Mouse (Mus musculus) cerebellum, postnatal 10 days (tissue): ENCODE results near the gene Atrnl1.
A peak's percentile ranks its signal among the peaks of the same experiment; 100 is the strongest.

Experiments
- DNase-seq, 2 experiments: peaks; one replicate each; pipeline ENCODE4 v3.0.0; 2021; ENCODE audit warnings: mixed read lengths in 2 of 2

The Atrnl1 gene

DNA sequence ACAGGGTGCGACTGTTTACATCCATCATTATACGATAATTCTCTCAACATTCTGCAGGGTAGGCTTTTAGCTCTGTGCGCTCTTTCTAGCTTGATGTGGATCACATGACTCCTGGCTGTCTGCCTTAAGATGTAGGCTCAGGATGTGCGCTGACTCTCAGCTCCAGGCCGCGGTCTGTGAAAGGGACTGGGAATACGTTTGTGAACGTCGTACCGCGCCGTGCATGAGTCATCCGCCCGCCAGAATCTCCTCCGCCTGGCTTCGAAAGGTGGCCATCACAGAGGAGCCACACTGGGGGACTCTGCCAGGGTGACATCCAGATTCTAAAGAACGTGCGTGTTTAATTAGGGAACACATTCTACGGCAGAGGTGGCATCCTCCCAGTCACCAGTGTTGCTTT lies 471.9 kb downstream of the Atrnl1 start:
- no peak for DNase-seq

DNA sequence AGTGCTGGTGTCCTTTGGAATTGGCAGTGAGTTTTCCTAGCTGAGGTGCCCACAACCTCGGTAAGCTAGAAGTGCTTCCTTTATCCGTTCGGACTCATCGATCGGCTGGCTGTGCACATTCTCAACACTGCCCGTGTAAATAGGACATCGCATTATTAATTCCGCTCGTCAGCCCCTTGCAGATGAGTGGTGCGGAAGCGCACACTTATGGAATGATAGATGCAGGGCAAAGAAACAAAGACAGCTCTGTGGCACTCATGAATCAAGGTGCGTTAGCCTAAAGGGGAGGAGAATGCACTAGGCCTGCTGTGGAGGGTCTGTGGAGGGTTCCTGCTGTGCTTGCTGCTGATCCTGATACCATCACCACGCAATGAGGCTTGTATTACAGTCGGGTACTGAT lies 474.0 kb downstream of the Atrnl1 start:
- no peak for DNase-seq

DNA sequence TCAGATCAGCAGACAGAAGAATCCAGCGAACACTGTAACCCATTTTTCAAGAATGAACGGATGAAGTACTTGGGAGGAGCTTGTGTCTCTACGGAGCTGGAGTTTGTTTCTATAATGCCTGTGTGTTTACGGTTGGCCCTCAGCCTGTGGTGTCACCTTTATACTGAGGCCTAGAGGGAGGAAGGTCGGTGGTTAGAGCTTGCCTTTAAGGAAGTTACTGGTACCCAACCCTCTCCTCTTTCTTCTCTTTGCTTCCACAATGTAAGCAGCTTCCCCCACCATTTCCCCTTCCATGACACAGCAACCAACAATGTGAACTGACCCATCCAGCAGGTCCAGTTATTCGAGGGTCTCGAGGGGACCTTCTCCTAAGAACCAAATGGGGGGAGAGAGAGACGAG lies 475.9 kb downstream of the Atrnl1 start:
- DNase-seq, result no peak

DNA sequence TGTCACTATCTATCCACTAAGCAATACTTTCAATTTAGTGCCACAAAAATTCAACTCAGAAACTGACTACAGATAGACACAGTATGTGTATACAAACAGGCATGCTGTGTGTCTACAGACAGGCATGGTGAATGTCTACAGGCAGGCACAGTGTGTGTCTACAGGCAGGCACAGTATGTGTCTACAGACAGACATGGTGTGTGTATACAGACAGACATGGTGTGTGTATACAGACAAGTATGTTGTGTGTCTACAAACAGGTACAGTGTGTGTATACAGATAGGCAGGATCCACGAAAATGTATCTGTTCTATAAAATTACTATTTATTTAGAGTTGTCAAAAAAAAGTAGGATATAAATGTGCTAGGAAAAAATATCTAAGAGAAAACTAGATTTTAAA lies 477.1 kb downstream of the Atrnl1 start:
- DNase-seq, result no peak

DNA sequence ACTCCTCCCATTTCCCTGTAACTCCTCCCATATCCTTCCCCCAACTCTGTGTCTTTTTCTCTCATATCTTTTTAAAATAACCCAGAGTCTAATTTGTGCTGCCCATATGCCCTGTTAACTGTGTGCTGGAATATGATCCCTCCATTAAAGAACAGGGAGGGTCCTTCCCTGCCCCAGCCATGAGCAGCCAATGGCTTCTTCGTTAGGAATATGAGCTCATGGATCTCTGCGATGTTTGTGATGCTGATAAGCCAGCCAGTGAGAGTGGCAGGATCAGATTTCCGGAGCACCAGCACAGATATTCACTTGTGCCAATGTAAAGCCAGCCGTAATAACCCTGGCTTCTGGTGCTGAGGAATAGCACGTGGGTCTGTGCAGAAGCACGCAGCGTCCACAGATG lies 477.6 kb downstream of the Atrnl1 start:
- DNase-seq, result no peak

DNA sequence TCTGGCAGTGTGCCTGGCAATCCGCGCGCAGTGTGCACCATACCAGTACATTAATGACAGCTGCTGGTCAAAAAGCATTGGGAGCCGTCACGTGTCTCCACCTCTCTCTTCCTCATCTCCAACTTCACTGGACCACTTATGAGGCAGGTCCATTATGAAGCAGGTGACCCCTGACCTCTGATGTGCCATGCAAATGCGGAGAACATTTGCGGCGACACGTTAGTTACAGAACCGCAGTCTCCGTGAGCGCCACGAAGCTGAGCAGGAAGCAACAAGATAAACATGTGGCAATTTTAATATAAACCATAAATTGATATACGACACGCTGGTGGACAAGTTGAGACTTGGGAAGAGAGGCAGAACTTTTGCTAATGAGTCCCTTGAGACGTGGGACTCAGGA lies 481.1 kb downstream of the Atrnl1 start:
- DNase-seq, result no peak

DNA sequence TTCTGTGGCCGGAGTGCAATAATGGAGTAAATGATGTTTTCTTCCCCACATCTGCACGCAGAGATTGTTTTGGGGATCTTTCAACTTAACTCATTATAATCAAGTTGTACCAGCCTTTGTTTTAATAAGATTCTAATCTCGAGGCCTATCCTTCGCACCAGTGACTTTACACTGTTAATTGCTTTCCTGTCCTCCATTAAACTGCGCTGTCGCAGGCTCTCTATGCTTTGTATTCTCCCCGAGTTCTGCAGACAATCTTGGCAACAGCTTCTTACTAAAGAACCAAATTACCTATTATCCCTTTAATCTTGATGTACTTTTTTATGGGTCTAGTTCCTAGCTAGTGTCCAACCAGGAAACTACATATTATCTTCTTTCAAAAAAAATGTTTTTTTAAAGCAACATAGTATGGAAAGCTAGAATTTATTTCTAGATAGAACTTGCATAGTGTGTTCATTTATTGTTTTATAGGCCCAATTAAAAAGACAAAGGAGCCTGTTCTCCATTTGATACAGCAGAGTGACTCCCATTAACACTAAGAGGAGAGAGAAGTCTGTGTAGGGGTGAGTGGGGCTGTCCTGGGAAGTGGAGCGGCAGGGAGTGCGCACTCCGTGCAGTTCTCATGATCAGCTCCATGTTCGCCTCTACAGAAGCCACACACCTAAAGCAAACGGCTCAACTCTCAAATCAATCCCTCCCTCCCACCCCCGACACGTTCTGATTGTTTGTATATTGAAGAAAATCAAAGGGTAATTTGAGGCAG lies 484.1 kb downstream of the Atrnl1 start:
- DNase-seq, result no peak

DNA sequence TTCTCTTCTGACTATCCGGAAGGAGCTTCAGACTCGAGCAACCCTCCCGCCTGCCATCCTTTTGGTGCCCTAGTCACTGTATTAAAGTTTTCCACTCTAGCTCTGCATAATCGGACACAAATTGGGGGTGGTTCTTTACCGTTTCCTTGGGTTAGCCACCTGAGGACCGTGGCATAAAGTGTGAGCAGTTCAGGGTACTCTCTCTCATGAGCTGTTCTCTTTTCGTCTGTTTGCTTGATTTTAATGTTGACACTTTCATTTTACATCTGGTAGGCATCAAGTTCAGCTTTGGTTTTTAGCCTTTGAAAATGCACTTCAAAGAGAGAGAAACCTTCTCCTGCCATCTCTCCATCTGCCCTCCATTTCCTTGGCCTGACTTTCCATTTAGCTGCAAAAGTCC lies 484.9 kb downstream of the Atrnl1 start:
- no peak for DNase-seq

DNA sequence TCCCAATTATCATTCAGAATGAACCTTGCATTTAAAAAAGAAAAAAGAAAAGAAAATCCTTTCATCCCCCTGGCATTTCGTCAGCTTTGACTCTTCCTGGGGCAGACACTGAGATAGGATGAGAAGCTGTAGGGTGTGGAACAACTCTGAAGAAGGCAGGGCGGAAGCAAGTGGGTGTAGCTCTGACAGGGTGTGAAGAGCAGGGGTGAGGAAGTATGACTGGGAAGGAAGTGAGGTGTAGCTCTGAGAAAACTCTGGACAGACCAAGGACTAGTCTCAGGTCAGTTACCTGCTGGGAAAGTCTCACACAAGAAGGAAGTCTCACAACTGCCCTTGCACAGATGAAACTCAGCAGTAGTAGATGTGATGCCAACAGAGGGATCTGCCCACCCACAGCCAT lies 486.4 kb downstream of the Atrnl1 start:
- DNase-seq, result no peak

DNA sequence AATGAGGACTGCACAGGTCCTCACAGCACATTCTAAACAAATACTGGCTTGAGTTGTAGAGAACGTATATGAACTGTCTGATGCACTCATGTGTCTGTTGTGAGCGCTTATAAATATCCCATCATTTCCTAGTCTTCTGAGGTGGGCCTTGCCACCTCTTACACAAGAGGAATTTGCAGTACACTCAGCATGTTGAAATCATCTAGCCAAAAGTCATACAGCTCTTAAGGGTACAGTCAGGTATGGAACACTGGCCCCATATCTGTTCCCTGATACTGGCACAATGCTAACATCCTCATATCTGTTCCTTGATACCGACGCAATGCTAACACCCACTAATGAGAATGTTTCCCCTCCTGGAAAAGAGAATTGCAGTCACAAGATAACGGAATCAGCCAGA lies 488.7 kb downstream of the Atrnl1 start:
- no peak for DNase-seq

DNA sequence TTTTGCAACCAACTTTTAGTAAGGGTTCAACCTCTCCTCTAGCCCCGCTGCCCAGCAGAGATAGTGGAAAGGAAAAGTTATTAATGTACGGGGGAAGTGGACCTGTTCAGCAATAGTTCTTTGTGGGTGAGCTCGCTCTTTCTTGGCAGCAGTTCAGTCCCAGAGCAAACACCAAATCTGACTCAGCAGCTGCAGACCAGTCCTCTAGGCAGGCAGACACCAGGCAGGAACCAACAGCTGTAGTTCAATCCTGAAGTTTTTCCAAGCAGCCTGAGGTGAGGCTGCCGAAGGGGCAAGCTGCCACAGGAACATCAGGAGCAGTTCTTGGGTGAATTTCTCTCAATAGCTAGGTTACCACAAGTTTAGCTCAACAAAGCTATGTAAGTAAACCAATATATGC lies 489.5 kb downstream of the Atrnl1 start:
- no peak for DNase-seq

DNA sequence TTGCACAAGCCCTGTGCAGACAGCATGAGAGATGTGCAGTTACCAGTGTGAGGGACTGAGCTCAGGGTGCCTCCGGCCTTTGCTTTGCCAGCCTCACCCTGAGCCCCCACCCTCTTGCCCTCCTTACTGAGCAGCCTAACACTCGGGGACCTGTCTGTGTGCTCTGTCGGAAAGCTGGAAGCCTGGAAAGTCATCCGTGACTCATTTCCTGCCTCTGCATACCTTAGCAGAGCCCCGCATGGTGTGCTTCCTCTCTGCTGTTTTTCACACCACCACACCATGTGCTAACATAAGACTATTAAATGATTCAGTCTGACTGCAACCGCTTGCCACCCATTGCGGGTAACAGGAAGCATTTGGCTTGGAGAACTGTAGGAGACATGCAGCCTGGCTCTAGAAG lies 493.7 kb downstream of the Atrnl1 start:
- peak in 1 of 2 experiments; percentile 16 for DNase-seq

DNA sequence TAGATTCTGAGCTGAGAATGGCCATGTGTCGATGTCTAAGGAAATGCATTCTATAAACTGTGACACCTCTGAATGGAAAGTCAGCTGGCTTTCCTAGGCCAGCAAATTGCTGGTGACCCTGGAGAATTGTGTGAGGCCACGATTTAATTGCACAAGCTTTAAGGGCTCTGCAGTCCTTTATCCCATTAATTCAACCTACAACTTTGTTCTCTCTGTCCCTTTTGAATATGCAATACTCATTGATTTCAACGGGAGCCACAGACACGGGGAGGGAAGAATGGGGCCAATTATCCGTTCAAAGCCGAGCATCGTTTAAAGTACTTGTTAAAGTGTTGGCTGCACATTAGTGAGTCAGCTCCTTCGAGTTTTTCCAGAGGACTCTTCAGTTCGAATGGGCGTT lies 496.8 kb downstream of the Atrnl1 start:
- no peak for DNase-seq

DNA sequence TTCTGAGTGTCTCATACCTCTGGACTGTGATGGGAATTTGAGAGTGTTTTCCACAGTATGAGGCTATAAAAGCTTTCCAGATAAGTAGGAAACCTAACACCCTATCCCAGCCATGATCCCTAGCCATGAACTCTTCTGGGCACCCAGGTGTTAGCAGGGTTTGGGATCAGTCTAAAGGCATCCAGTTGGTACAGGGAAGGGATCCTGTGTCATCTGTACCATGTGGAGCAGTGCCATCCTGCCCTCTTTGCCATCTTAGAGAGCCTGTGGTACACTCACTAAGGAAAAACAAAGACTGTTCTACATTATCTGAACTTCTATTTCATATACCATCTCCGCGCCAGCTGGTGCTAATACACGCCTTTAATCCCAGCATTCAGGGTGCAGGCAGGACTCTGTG lies 499.7 kb downstream of the Atrnl1 start:
- DNase-seq, result no peak

DNA sequence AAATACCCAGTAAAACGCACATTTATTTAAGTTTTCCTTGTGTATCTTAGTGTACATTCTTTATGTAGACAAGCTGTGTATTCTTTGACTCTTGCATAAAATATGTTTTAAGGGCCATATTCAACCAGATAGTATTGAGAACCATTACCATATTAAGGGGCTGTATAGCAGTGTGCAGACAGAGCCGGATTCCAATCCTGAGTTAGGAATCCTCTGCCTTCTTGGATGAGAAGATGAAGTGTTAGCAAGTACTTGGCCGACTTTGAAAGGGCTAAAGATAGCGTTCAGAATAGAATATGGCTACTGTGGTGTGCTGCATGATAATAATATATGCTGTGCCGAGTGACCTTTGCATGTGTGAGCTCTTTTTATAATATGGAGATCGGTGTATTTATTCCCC lies 500.5 kb downstream of the Atrnl1 start:
- no peak for DNase-seq

DNA sequence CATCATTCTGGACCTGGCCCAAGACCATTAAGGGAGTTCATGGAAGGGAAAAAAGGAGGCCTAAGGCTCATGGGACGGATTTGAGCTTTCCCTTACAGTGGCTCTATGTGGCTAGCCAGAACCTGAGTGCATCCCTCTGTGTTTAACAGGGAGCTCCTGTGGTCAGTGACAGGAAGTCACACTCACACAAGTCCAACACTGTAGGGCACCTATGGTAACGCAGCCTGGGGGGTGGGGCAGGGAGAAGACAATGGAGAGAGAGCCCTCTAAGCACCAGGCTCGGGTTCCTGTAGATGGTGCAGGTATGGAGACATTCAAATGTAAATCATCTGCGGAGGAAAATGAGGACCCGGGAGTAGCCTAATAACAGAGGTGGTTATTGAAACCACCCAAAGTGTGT lies 501.3 kb downstream of the Atrnl1 start:
- no peak for DNase-seq

DNA sequence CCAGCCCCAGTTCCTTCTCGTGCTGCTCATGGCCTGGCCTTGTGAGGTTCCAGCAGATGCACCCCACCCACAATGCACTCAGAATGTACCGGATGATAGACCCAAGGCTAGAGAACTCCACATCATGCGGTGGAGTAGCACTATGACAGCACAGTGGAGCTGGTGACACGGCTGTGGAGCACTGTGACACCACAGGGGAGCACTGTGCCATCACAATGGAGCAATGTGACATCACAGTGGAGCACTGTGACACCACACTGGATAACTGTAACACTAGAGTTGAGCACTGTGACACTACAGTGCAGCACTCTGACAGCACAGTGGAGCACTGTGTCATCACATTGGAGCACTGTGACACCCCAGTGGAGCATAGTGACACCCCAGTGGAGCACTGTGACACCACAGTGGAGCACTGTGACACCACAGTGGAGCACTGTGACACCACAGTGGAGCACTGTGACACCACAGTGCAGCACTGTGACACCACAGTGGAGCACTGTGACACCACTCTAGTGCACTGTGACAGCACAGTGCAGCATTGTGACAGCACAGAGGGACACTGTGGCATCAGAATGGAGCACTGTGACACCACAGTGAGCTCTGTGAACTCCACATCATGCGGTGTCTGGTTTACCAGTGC lies 502.4 kb downstream of the Atrnl1 start:
- DNase-seq, result no peak

DNA sequence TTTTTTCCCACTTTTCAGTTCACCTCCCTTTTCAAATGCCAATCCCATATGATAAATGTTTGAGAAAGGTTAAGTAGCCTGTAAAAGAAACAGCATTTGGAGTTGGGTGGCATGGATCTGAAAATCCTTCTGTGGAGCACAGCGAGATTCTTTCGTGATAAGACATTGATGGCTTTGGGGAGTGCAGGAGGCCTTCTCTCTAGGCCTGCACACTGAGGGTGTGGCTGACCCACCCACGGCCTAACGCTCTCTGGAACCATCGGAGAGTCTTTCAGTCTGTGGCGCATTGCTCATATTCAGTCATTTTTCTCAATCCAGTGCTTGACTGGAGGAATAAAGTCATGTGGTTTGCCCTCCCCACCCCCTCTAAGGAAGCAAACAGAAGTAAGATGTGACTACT lies 506.8 kb downstream of the Atrnl1 start:
- peak; percentile 17 to 20 for DNase-seq

DNA sequence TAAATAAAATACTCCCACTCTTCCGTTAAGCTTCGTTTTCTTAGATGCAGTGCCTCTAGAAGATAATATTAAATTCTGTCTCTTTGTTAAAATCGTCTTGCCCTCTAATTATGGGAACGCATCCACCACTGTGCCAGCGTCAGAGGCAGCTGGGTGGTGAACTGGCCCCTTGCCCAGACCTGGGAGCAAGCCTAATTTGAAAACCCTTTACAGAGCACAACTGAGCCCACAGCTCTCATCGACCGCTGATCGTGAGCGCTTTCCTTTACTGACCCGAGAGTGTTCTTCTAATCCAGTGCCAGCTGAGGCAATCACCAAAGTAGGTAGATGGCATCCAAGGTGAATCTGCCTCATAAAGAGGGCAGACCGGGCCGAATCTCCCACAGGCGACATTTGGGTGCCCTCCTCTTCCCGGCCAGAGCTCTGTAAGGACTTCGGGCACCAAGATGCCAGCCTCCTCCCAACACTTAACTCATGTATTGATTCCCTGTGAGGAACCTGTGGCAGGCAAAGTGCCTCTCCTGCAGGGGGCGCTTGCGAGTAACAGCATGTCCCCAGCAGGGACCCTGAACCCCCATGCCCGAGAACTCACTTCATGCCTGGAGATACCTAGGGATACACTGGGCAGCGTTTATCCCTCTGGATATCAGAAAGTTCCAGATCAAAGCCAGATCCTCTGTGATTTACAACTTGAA lies 507.5 kb downstream of the Atrnl1 start:
- DNase-seq, result peak; percentile 90 to 92

DNA sequence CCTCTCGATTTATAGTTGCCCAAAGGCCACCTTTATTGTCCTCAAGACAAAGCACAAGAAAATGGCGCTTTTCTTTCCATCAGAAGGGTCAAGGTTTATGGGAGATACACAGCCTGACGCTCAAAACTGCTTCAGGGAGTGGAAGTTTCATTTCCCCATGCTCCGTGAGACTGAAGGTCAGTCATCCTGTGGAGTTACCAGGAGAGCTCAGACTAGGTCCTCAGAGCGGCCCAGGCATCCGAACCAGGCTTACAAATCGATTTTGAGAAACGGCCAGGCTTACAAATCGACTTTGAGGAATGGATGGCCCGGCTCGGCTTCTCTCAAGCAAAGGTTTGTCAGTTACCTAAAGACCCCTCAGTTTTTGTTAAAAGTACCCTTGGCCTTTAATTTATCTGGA lies 508.0 kb downstream of the Atrnl1 start:
- DNase-seq, result no peak

DNA sequence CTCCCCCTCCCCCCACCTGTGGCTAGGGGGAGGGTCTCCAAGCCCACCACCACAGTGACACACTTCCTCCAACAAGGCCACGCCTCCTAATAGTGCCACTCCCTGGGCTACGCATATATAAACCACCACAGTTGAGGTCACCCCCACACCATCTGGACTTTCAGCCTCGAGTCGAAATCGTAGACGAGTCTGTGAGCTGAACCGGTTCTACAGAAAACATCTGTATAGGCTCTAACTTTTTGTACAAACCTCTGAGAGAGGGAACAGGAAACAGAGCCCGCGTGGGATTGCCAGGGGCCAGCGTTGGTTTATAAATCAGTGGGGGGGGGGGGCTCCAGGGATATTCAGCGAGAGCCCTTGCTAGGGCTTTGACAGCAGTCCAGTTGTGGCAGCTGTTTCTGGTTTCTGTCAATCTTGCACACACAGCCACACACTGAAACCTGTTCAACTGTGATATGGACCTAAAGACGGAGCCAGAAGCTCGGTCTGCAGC lies 508.9 kb downstream of the Atrnl1 start:
- no peak for DNase-seq

DNA sequence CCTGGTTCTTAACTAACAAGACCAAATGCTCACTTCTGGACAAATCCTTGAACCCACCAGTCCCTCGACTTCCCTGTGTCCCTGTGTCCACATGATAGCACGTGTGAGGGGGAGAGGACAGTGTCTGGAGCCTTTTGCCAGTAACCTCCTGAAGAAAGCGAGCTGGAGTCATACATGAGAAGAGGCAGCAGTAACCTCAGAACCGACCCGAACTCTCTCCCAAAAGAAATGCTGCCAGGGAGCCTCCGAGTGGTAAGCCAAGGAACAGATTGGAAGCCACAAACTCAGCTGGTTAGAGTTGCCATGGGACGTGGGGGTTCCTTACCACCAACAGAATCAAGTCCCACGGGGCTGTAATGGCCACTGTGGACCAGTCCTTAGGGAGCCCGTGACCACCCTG lies 509.8 kb downstream of the Atrnl1 start:
- no peak for DNase-seq

DNA sequence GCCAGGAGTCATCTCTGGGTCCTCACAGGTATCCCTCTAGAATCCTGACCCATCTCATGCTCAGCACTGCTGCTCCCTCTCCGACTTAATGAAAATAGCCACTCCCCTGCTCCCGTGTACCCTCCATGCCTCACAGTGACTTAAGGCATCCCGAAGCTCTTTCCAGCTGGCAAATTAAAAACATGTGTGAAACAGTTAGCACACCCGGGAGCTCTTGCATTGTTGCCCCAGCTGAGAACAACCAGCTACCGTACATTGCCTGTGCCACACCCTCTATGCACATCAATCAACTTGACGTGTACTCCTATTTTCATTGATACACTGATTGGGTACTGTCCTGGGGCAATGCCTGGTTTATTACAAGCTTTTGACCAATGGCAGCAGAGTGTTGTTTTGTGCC lies 510.8 kb downstream of the Atrnl1 start:
- DNase-seq, result no peak

DNA sequence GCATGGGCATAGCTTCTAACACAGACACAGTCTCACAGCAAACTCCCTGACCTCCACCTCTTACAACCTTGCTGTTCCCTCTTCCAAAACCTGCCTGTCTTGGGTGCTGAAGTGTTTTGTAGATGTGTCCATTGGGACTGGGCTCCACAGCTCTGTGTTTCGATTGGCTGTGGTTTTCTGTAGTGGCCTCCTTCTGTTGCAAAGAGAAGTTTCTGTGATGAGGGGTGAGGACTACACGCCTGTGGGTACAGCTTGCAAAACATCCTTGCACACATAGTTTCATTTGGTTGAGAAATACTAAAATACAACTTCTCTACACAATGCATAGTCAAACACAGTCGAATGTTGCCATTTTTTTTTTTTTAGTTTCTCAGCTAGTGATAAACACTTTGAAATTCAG lies 512.8 kb downstream of the Atrnl1 start:
- no peak for DNase-seq
